Mouse (Mus musculus): ENCODE data around the gene Prpf19. TPM values are rescaled to one million over a fixed set of nuclear protein-coding genes. Genes with fewer than 3 reads are reported as not detected.
A peak's percentile ranks its signal among the peaks of the same experiment; 100 is the strongest.

Prpf19 gene
- polyA plus RNA-seq, 1 experiment: 51.6 TPM

DNA sequence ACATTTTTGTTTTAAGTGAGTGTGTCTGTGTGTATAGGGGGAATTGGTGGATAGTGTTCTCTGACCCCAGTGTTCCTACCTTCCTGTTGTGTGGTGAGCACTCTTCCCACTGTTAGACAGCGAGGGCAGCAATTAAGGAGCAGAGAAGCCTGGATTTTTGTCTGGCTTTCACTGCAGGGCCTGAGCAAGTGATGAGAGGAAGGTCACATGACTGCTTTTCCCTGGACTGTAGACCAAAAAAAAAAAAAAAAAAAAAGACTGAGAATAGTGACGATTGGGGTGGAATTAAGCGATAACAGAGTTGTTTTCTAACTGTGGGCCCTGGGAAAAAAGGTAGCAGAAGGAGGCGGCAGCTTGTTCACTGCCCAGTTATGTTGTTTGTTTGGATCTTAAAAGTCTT lies 31.6 kb downstream of the Prpf19 start:
- Histone ChIP-seq H3K27ac (ENCODE audit: insufficient read depth, low read depth, low read length) (no peak overlapping the region), H3K4me1 (ENCODE audit: control insufficient read depth, insufficient read depth, low read length) (peaks cover 6% of the 10 kb centered on the region), H3K4me3 (ENCODE audit: insufficient read depth, low read length) (no peak overlapping the region)
- TF ChIP-seq CTCF (IDR thresholded peaks at IDR 0.05; ENCODE audit: low read depth, low read length) (no peak), POLR2A (IDR thresholded peaks at IDR 0.05; ENCODE audit: borderline replicate concordance, low read depth, low read length) (no peak)

DNA sequence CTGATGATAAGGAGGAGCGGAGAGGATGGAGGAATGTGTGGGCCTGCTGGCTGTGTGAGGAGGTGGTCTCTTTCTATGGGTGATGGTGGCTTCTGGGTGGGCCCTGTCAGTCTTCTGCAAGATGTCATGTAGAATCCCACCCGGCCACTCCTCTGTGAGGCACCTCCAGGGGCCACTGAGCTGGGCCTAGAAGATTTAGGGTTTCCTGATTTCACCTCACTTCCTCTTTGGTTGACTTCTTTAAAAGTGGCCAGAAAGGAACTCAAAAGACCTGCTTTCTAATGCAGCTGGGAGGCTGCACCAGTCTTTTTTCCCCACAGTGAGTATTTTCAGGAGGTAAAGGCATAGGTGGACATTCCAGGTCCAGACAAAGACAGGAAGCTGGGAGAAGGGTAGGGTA lies 35.6 kb downstream of the Prpf19 start:
- no peak for TF ChIP-seq CTCF (IDR thresholded peaks at IDR 0.05; ENCODE audit: low read depth, low read length)
- no peak for TF ChIP-seq POLR2A (IDR thresholded peaks at IDR 0.05; ENCODE audit: borderline replicate concordance, low read depth, low read length)
- no peak overlapping the region for H3K4me3 ChIP-seq (ENCODE audit: insufficient read depth, low read length)

DNA sequence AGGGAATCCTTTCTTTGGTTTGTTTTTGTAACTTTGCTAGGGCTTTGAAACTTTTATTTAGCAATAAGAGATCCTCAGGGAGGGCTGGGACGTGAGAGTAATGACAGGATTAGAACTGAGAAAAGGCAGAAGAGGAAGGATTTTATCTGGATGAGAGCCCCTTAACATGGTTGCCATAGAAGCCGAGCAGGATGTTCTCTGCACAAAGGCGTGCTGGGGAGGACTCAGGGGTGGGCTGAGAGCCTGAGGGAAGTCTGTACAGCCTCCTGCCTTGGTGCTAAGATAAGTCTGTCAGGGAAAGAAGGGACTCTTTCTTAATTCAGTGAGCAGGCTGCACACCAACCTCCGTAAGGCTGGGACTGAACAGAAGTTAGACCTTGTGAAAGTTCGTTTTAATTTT lies 40.0 kb downstream of the Prpf19 start:
- TF ChIP-seq POLR2A (IDR thresholded peaks at IDR 0.05; ENCODE audit: borderline replicate concordance, low read depth, low read length) (no peak), CTCF (IDR thresholded peaks at IDR 0.05; ENCODE audit: low read depth, low read length) (no peak)
- Histone ChIP-seq H3K4me3 (ENCODE audit: insufficient read depth, low read length) (no peak overlapping the region), H3K27ac (ENCODE audit: insufficient read depth, low read depth, low read length) (no peak overlapping the region), H3K4me1 (ENCODE audit: control insufficient read depth, insufficient read depth, low read length) (peaks cover 6% of the 10 kb centered on the region)

More for the DNA sequence above, 35.6 kb downstream of the Prpf19 start:
- H3K4me1 ChIP-seq (ENCODE audit: control insufficient read depth, insufficient read depth, low read length): peaks cover 6% of the 10 kb centered on the region
- H3K27ac ChIP-seq (ENCODE audit: insufficient read depth, low read depth, low read length): no peak overlapping the region

DNA sequence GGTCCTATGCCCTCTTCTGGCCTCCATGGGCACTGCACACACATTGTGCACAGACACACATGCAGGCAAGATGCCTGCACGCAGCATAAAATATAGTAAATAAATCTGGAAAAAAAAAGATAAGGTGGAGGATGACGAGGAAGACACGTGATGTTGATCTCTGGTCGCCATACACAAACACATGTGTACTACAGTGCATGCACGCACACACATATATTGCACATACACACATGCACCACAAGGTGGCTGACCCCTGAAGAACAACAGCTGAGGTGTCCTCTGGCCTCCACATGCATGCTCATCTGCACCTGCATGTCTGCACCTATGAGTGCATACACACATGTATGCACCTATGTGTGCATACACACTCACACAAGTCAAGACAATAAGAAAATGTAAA lies 41.0 kb downstream of the Prpf19 start:
- H3K4me1 ChIP-seq (ENCODE audit: control insufficient read depth, insufficient read depth, low read length): no peaks in the 10 kb centered on the region
- TF ChIP-seq CTCF (IDR thresholded peaks at IDR 0.05; ENCODE audit: low read depth, low read length) (peak; percentile 7; the same call in 1 of the 2 replicates), POLR2A (IDR thresholded peaks at IDR 0.05; ENCODE audit: borderline replicate concordance, low read depth, low read length) (no peak)
- H3K27ac ChIP-seq (ENCODE audit: insufficient read depth, low read depth, low read length): no peak overlapping the region
- no peak overlapping the region for H3K4me3 ChIP-seq (ENCODE audit: insufficient read depth, low read length)

DNA sequence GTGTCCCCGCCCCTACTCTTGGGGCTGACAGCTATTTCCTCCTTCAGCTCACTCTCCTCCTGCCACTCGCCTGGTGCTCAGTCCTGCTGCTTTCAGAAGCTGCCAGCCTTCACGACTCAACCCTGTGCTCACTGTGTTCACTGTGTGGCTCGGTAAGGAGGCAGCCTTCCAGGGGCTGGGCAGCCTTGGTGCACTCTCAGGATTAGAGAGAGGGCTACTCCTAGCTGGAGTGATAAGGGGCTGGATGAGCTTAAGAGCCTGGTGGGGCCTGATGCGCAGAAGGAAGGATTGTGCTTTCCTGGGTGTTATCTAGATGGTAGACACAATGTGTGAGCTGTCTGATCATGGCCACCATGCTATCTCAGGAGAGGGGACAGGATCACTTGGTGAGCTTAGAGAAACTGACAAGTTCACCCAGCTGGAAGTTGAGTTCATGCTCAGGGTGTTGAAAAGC lies 42.1 kb downstream of the Prpf19 start, which contains the start of gene Ptgdr2:
Gene Ptgdr2, plus strand, starts transcription at position 51 of the 454 bp plus-strand sequence.
- no peak for TF ChIP-seq POLR2A (IDR thresholded peaks at IDR 0.05; ENCODE audit: borderline replicate concordance, low read depth, low read length)
- TF ChIP-seq CTCF (IDR thresholded peaks at IDR 0.05; ENCODE audit: low read depth, low read length): no peak
- Histone ChIP-seq H3K4me3 (ENCODE audit: insufficient read depth, low read length) (no peak within 1 kb of the TSS), H3K4me1 (ENCODE audit: control insufficient read depth, insufficient read depth, low read length) (no peaks in the 10 kb centered on the region), H3K27ac (ENCODE audit: insufficient read depth, low read depth, low read length) (no peak within 1 kb of the TSS)

DNA sequence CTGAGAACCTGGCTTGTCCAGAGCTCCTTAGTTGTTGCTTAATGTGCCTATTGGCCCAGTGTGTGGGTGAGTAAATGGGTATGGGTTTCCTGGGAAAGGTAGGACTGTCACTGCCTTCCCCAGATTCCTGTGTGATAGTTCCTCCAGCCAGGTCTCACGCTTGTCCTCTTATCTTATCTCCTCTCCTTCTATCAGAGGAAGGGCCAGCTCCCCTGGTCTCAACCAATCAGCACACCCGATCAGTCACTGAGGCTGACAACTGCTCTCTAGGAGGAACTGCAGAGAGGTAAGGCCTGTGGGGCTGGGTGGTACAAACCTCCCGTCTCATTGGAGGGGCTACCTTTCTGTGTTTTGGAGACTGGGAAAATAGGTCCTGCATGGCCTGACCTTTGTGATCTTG lies 43.7 kb downstream of the Prpf19 start:
- H3K4me3 ChIP-seq (ENCODE audit: insufficient read depth, low read length): no peak overlapping the region
- H3K27ac ChIP-seq (ENCODE audit: insufficient read depth, low read depth, low read length): no peak overlapping the region
- no peak for TF ChIP-seq POLR2A (IDR thresholded peaks at IDR 0.05; ENCODE audit: borderline replicate concordance, low read depth, low read length)
- no peak for TF ChIP-seq CTCF (IDR thresholded peaks at IDR 0.05; ENCODE audit: low read depth, low read length)
- H3K4me1 ChIP-seq (ENCODE audit: control insufficient read depth, insufficient read depth, low read length): no peaks in the 10 kb centered on the region

DNA sequence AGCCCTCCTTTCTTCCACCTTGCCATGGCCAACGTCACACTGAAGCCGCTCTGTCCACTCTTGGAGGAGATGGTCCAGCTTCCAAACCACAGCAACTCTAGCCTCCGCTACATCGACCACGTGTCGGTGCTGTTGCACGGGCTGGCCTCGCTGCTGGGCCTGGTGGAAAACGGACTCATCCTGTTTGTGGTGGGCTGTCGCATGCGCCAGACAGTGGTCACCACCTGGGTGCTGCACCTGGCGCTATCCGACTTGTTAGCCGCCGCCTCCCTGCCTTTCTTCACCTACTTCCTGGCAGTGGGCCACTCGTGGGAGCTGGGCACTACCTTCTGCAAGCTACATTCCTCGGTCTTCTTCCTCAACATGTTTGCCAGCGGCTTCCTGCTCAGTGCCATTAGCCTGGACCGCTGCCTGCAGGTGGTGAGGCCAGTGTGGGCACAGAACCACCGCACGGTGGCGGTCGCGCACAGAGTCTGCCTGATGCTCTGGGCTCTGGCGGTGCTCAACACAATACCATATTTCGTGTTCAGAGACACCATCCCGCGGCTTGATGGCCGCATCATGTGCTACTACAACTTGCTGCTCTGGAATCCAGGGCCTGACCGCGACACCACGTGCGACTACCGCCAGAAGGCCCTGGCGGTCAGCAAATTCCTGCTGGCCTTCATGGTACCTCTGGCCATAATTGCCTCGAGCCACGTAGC lies 45.2 kb downstream of the Prpf19 start:
- Histone ChIP-seq H3K4me1 (ENCODE audit: control insufficient read depth, insufficient read depth, low read length) (peaks cover 14% of the 10 kb centered on the region), H3K27ac (ENCODE audit: insufficient read depth, low read depth, low read length) (no peak overlapping the region), H3K4me3 (ENCODE audit: insufficient read depth, low read length) (no peak overlapping the region)
- TF ChIP-seq POLR2A (IDR thresholded peaks at IDR 0.05; ENCODE audit: borderline replicate concordance, low read depth, low read length) (no peak), CTCF (IDR thresholded peaks at IDR 0.05; ENCODE audit: low read depth, low read length) (no peak)

DNA sequence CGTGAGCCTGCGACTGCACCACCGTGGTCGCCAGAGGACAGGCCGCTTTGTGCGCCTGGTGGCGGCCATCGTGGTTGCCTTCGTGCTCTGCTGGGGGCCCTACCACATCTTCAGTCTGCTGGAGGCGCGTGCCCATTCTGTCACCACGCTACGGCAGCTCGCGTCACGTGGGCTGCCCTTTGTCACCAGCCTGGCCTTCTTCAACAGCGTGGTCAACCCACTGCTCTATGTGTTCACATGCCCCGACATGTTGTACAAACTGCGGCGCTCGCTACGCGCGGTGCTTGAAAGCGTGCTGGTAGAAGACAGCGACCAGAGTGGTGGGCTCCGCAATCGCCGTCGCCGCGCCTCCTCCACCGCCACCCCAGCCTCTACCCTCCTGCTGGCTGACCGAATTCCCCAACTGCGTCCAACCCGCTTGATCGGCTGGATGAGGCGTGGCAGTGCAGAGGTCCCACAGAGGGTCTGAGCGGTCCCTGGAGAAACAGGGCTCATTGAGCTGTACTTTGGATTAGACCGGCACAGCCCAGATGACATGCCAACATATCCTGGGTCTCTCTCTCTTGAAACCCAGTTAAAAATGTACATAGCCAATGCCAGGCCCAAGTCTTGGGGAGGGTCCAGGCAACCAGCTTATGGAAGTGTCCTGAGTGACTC lies 45.9 kb downstream of the Prpf19 start:
- H3K4me3 ChIP-seq (ENCODE audit: insufficient read depth, low read length): no peak overlapping the region
- peaks cover 17% of the 10 kb centered on the region for H3K4me1 ChIP-seq (ENCODE audit: control insufficient read depth, insufficient read depth, low read length)
- TF ChIP-seq CTCF (IDR thresholded peaks at IDR 0.05; ENCODE audit: low read depth, low read length) (no peak), POLR2A (IDR thresholded peaks at IDR 0.05; ENCODE audit: borderline replicate concordance, low read depth, low read length) (no peak)
- H3K27ac ChIP-seq (ENCODE audit: insufficient read depth, low read depth, low read length): no peak overlapping the region

DNA sequence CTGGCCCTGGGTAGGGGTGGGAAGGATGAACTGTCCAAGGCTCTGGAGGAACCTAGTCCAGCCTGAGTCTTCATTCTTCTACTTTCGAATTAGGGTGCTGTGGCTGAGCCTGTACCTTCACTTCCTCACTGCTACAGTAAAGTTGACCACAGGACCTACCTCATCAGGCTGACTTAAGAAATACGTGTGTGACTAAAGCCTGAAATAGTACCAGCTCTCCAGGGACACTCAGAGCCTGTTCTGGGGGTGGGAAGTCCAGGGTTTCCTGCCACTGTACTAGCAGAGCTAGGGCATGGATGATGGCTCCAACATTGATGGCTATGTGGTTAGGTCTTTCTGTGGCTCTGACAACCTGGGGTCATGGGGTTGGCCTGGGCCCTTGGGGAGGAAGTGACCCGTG lies 48.9 kb downstream of the Prpf19 start:
- TF ChIP-seq CTCF (IDR thresholded peaks at IDR 0.05; ENCODE audit: low read depth, low read length) (no peak), POLR2A (IDR thresholded peaks at IDR 0.05; ENCODE audit: borderline replicate concordance, low read depth, low read length) (no peak)
- Histone ChIP-seq H3K27ac (ENCODE audit: insufficient read depth, low read depth, low read length) (no peak overlapping the region), H3K4me3 (ENCODE audit: insufficient read depth, low read length) (no peak overlapping the region), H3K4me1 (ENCODE audit: control insufficient read depth, insufficient read depth, low read length) (peaks cover 26% of the 10 kb centered on the region)

DNA sequence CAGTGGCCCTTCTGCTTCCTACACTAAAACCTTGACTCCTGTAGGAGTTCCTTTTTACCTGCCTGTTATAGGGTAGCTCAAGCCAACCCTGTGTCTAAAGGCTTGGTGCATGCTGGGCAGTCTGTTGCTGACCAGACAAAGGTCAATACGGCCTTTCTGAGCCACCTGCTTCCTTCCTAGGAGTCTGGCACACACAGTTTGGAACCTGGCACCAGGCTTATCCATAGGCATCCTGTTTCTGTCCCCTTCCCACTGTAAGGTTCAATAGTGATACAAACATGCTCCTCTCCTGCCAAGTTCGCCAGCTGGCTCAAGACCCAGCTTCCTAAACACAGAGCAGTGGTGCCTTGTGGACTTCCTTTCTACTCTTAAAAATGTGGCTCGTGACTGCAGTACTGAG lies 51.5 kb downstream of the Prpf19 start:
- Histone ChIP-seq H3K27ac (ENCODE audit: insufficient read depth, low read depth, low read length) (peak overlapping the region; percentile 72), H3K4me3 (ENCODE audit: insufficient read depth, low read length) (peak overlapping the region; percentile 91), H3K4me1 (ENCODE audit: control insufficient read depth, insufficient read depth, low read length) (peaks cover 39% of the 10 kb centered on the region)
- TF ChIP-seq POLR2A (IDR thresholded peaks at IDR 0.05; ENCODE audit: borderline replicate concordance, low read depth, low read length) (no peak), CTCF (IDR thresholded peaks at IDR 0.05; ENCODE audit: low read depth, low read length) (no peak)
